Mouse (Mus musculus) erythroblast, embryonic 14.5 days (primary cell): Measurements from ENCODE around the gene Terb2.

Experiments used
- GATA1 ChIP-seq: IDR thresholded peaks from 2 replicates; pipeline ENCODE4 v1.6.1; 2012; ENCODE audit warnings: low read length, inconsistent platforms, mixed read lengths
- TAL1 ChIP-seq: IDR thresholded peaks from 3 replicates; pipeline ENCODE4 v1.6.1; 2012; ENCODE audit warnings: low read length, inconsistent platforms, mixed read lengths

- no peak for TF ChIP-seq GATA1
- TF ChIP-seq TAL1: no peak
These were observed 51.9 kb downstream of the Terb2 start for GRCm38 (mm10) chr2:122237891-122238470.
